Mouse (Mus musculus) E14TG2a.4 (cell line): ENCODE data around the gene Vamp1.

Source experiments
- CTCF ChIP-seq: conservative IDR thresholded peaks from 2 replicates; pipeline ENCODE4 v1.5.1; 2014; ENCODE audit warnings: low read length
- NANOG ChIP-seq: IDR thresholded peaks from 2 replicates; pipeline ENCODE4 v1.6.1; 2014; ENCODE audit warnings: borderline replicate concordance, low read length, mixed read lengths

- TF ChIP-seq CTCF (no peak), NANOG (no peak)
Observed at GRCm38 (mm10) chr6:125286944-125287343, 71.6 kb downstream of the Vamp1 start.
